Mouse (Mus musculus): ENCODE data around the gene Pkd1l2.

- TF ChIP-seq CTCF (IDR thresholded peaks at IDR 0.05; ENCODE audit: extremely low read depth, insufficient read length, insufficient replicate concordance, low read depth, low read length) (no peak), POLR2A (IDR thresholded peaks at IDR 0.05; ENCODE audit: low read depth, low read length) (no peak)
Observed at GRCm38 (mm10) chr8:116946851-116947250, 135.4 kb downstream of the Pkd1l2 start.

All from small intestine, adult 2 months (tissue).